Mouse (Mus musculus) liver, adult 2 months (tissue): Measurements from ENCODE around the gene Pou3f1. TPM values are rescaled to one million over a fixed set of nuclear protein-coding genes. Genes with fewer than 3 reads are reported as not detected.
A peak's percentile ranks its signal among the peaks of the same experiment; 100 is the strongest.

ENCODE experiments used
- DNase-seq: peaks from one replicate; pipeline ENCODE4 v3.0.0-alpha.2; 2011; ENCODE audit warnings: low read depth, low spot score; ENCODE audit errors: extremely low read depth
- H3K27ac ChIP-seq: fragments of 200-500 bp; replicated peaks from 2 replicates; pipeline ENCODE4 v1.5.1; 2012; ENCODE audit warnings: low read depth, mild to moderate bottlenecking, control low read depth, inconsistent platforms, low read length; ENCODE audit not compliant: insufficient read depth
- H3K27me3 ChIP-seq: fragments of 200-500 bp; 2 replicates; pipeline ENCODE4 v1.6.1; 2012; ENCODE audit warnings: mild to moderate bottlenecking, moderate library complexity, low read length, inconsistent platforms; ENCODE audit not compliant: control insufficient read depth, insufficient read depth
- H3K36me3 ChIP-seq: fragments of 200-500 bp; 2 replicates; pipeline ENCODE4 v1.6.1; 2012; ENCODE audit warnings: low read length, inconsistent platforms; ENCODE audit not compliant: control insufficient read depth, insufficient read depth
- H3K4me1 ChIP-seq: fragments of 200-500 bp; 2 replicates; pipeline ENCODE4 v1.6.1; 2011; ENCODE audit warnings: low read length; ENCODE audit not compliant: control insufficient read depth, insufficient read depth
- H3K4me3 ChIP-seq: fragments of 200-500 bp; 2 replicates; pipeline ENCODE4 v1.5.1; 2011; ENCODE audit warnings: low read depth, mild to moderate bottlenecking, control low read depth, low read length, moderate library complexity; ENCODE audit not compliant: insufficient read depth
- H3K79me2 ChIP-seq: fragments of 200-500 bp; 2 replicates; pipeline ENCODE4 v1.6.1; 2012; ENCODE audit warnings: inconsistent platforms, mild to moderate bottlenecking, low read length, moderate library complexity; ENCODE audit not compliant: control insufficient read depth, insufficient read depth
- H3K9ac ChIP-seq: fragments of 200-500 bp; 2 replicates; pipeline ENCODE4 v1.6.1; 2012; ENCODE audit warnings: low read depth, mild to moderate bottlenecking, control low read depth, inconsistent platforms, low read length
- CTCF ChIP-seq: fragments of 200-500 bp; IDR thresholded peaks from 2 replicates; pipeline ENCODE4 v1.5.1; 2011; ENCODE audit warnings: low read depth, low read length, control low read depth
- POLR2A ChIP-seq: fragments of 200-500 bp; IDR thresholded peaks from 2 replicates; pipeline ENCODE4 v1.6.1; 2011; ENCODE audit warnings: low read length, control low read depth; ENCODE audit not compliant: insufficient read depth; ENCODE audit errors: extremely low read depth
- WGBS: fragments of 180-500 bp; shearing (Covaris S2); methylation state at CpG from one replicate; pipeline ENCODE4 v1.1.7; 2018; 5-methylcytosine and 5-hydroxymethylcytosine counted together
- polyA plus RNA-seq: library from polyadenylated mRNA; depleted of rRNA; stranded (reverse); fragments of >200 nt; gene quantifications from 2 replicates; pipeline ENCODE4 v1.2.3, GENCODE M21; 2012
- total RNA-seq: library from RNA; depleted of rRNA; stranded (reverse); fragments of >200 nt; gene quantifications from 2 replicates; pipeline ENCODE4 v1.2.3, GENCODE M21; 2014

Gene Pou3f1
- total and polyA plus RNA-seq, 2 experiments, result not detected

DNA sequence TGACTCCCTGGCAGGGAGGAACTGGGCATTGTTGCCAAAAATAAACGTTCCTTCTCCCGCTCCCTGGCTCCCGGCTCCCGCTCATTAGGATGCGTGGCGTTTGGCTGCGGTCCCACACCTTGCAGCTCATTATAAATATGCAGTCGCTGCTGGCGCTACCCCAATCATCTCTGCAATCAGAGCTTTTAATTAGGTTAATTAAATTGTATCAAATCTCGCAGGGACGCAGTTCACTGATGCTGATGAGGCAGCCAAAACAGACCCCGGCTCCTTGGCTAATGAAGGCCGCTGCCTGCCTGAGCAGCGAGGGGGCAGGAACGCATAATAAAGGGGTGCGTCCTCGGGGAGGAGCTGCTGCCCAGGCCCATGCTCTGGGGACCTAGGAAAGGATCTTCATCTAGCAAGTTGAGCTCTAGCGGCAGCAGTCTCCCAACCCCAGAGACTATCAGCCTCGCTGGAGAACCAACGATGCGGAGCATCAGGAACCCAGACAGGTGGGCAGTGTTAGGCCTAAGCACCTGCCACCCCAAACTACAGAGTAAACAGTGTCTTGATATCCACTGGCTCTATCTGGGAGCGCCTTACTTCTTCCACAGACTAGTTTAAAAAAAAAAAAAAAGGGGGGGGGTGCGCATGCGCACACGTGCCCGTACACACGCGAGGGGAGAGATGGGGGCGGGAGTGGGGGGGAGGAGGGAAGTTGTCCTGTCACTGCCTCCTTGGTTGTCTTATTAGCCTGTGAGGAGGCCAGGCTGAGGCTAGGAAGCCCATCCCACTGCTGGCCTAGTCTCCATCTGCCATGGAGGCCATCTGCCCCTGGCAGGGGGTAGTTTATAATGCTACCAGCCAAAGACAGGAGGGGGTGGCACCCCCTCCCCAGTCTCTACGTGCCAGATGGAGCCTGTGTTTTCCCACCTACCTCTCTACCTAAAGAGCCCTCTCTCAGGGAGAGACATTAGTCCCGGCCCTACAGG, 16.0 kb downstream of the Pou3f1 start:
- WGBS, result 18% methylated on average over 31 of the region's 31 CpGs
- H3K4me1 ChIP-seq, result no peaks in the 10 kb centered on the region
- no peaks in the 10 kb centered on the region for H3K27me3 ChIP-seq
- no peak overlapping the region for H3K4me3 ChIP-seq
- no peak for TF ChIP-seq POLR2A
- H3K9ac ChIP-seq, result no peak overlapping the region
- H3K27ac ChIP-seq, result no peak overlapping the region
- peaks cover under 1% of the 10 kb centered on the region; the same call in 1 of the 2 replicates for H3K36me3 ChIP-seq
- no peaks in the 10 kb centered on the region for H3K79me2 ChIP-seq
- no peak for DNase-seq

DNA sequence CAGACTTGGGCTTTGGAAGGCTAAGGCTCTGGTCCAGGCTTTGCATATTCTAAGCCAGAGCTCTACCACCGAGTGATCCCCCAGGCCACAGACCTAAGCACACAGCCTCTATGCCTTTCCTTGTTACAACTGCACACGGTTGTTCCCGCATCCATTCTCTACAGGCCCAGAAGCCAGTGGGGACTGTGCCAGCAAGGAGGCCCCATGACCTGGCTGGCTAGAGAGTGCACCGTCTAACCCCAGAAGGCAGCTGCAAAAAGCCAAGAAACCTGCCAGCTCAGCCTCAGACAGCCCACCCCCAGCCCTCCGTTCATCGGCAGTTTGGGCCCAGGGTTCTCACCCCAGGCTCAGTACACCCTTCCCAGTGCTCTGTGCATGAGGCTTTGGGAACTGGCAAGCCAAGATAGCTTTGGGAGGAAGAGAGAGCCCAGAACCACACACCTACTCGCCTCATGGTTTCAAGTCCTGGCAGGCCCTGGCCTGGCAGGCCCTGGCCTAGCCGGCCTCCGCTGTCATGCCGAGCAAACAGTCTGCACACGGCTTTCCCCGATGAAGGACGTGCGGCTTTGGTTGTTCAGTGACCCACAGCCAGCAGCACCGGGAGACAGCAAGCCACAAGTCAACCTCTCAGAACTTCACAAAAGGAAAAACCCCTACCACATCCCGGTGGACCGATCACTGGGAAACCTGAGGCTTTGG, 17.9 kb downstream of the Pou3f1 start:
- no peak overlapping the region for H3K4me3 ChIP-seq
- H3K4me1 ChIP-seq, result no peaks in the 10 kb centered on the region
- H3K79me2 ChIP-seq, result no peaks in the 10 kb centered on the region
- no peaks in the 10 kb centered on the region for H3K27me3 ChIP-seq
- DNase-seq, result no peak
- no peak overlapping the region for H3K27ac ChIP-seq
- TF ChIP-seq POLR2A, result no peak
- no peak for TF ChIP-seq CTCF
- no peak overlapping the region for H3K9ac ChIP-seq
- peaks cover 10% of the 10 kb centered on the region for H3K36me3 ChIP-seq
- 75% methylated on average over 17 of the region's 17 CpGs for WGBS

GRCm38 (mm10) chr4:124675037-124675436, 18.4 kb downstream of the Pou3f1 start:
- Histone ChIP-seq H3K27me3 (no peaks in the 10 kb centered on the region), H3K4me3 (no peak overlapping the region), H3K36me3 (peaks cover 12% of the 10 kb centered on the region), H3K9ac (no peak overlapping the region), H3K79me2 (no peaks in the 10 kb centered on the region), H3K4me1 (no peaks in the 10 kb centered on the region), H3K27ac (no peak overlapping the region)
- DNase-seq, result no peak
- 5% methylated on average over 4 of the region's 4 CpGs for WGBS
- TF ChIP-seq POLR2A (no peak), CTCF (peak; percentile 88)

GRCm38 (mm10) chr4:124675958-124676357, 19.4 kb downstream of the Pou3f1 start:
- no peak overlapping the region for H3K4me3 ChIP-seq
- H3K36me3 ChIP-seq, result peaks cover 20% of the 10 kb centered on the region
- WGBS, result 91% methylated on average over 6 of the region's 6 CpGs
- no peak for DNase-seq
- no peak overlapping the region for H3K27ac ChIP-seq
- no peak overlapping the region for H3K9ac ChIP-seq
- H3K79me2 ChIP-seq, result no peaks in the 10 kb centered on the region
- TF ChIP-seq POLR2A (no peak), CTCF (no peak)
- H3K4me1 ChIP-seq, result no peaks in the 10 kb centered on the region
- no peaks in the 10 kb centered on the region for H3K27me3 ChIP-seq

GRCm38 (mm10) chr4:124682270-124682669, 25.7 kb downstream of the Pou3f1 start:
- DNase-seq, result peak; percentile 18
- Histone ChIP-seq H3K9ac (no peak overlapping the region), H3K79me2 (no peaks in the 10 kb centered on the region; the same call in 1 of the 2 replicates)

More at GRCm38 (mm10) chr4:124682270-124682669, 25.7 kb downstream of the Pou3f1 start:
- H3K27me3 ChIP-seq, result no peaks in the 10 kb centered on the region
- H3K4me1 ChIP-seq, result no peaks in the 10 kb centered on the region
- TF ChIP-seq POLR2A, result no peak
- TF ChIP-seq CTCF, result no peak
- no peak overlapping the region for H3K27ac ChIP-seq
- WGBS, result 64% methylated on average over 7 of the region's 7 CpGs
- no peak overlapping the region for H3K4me3 ChIP-seq
- H3K36me3 ChIP-seq, result peaks cover 64% of the 10 kb centered on the region
